In the genomic region with DNA sequence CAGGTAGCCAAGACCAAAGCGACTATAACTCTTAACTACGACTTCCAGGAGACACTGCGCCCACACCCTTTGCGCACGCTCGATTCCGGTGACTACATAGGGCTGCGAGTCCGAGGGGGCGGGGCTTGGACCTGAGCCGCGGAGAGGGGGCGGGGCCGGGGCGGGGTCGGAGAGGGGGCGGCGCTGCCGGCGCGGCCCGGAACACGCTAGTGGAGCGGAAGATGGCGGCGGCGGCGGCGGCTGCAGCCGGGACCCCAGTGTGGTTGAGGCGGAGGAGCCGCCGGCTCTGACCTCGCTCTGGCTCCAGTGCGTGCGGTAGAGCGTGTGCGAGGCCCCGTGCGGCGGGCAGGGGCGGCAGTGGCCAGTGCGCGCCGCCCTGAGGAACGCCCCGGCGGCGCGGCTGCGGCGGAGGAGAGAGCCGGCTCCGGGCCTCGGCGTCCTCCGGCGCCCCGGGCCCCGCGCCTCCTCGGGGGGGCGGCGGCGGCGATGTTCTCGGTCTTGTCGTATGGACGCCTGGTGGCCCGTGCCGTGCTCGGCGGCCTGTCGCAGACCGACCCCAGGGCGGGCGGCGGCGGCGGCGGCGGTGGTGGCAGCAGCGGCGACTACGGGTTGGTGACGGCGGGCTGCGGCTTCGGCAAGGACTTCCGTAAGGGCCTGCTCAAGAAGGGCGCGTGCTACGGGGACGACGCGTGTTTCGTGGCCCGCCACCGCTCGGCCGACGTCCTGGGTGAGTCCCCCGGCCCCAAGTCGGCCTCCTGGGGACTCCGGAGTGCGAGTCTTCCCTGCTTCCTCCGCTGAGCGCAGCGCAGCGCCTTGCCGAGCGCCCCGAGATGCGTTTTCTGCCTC, we compare ENCODE assay signal across 8 mouse cellular contexts. TPM values are rescaled to one million over a fixed set of nuclear protein-coding genes. Genes with fewer than 3 reads are reported as not detected.
A peak's percentile ranks its signal among the peaks of the same experiment; 100 is the strongest.
DNase-seq lines count a peak whose midpoint lies in the region; ATAC-seq lines count a peak whose summit lies in the region.

Gene Pptc7 (plus strand): TSS at position 183 of the 846 bp plus-strand sequence.

- peak; percentile 92 for DNase-seq in R1 (ENCODE audit: low read depth, low spot score)
- DNase-seq in cerebellum, postnatal 36 days: peak; percentile 90 to 93
- DNase-seq in gastrocnemius, adult 18-20 months (ENCODE audit: low spot score): peak; percentile 88
- DNase-seq in left cerebral cortex, adult 18-20 months (ENCODE audit: low spot score in 2 of 2): peak; percentile 88 to 90
- DNase-seq in right cerebral cortex, adult 18-20 months: peak; percentile 90
- DNase-seq in urinary bladder, postnatal 10 days (ENCODE audit: low spot score): peak; percentile 75

- peaks cover 48% of the 10 kb centered on the region for H3K79me2 ChIP-seq in macrophage (ENCODE audit: inconsistent target)

- WGBS in hindbrain, embryonic 16.5 days: under 1% methylated on average over 79 of the region's 114 CpGs
- WGBS in macrophage (ENCODE audit: missing documents): under 1% methylated on average over 104 of the region's 114 CpGs

- ATAC-seq in hindbrain, embryonic 16.5 days: peak; percentile 95

- H3K4me3 ChIP-seq in hindbrain, embryonic 16.5 days (ENCODE audit: low read length): peak within 1 kb of the TSS; percentile 68
- H3K4me3 ChIP-seq in macrophage (ENCODE audit: inconsistent target): peak within 1 kb of the TSS; percentile 52

- H3K4me1 ChIP-seq in hindbrain, embryonic 16.5 days (ENCODE audit: control insufficient read depth, insufficient read depth, low read depth, low read length): peaks cover 19% of the 10 kb centered on the region

- peak within 1 kb of the TSS; percentile 89 for H3K9ac ChIP-seq in hindbrain, embryonic 16.5 days (ENCODE audit: low read depth, low read length)

- H3K27ac ChIP-seq in hindbrain, embryonic 16.5 days (ENCODE audit: low read depth, low read length): peak within 1 kb of the TSS; percentile 89
- peak within 1 kb of the TSS; percentile 10; the same call in 1 of the 2 replicates for H3K27ac ChIP-seq in macrophage

- H3K4me2 ChIP-seq in hindbrain, embryonic 16.5 days (ENCODE audit: low read length): peak within 1 kb of the TSS; percentile 97

- no peaks in the 10 kb centered on the region for H3K36me3 ChIP-seq in hindbrain, embryonic 16.5 days (ENCODE audit: control insufficient read depth, insufficient read depth, low read length)
- H3K36me3 ChIP-seq in macrophage (ENCODE audit: inconsistent target): no peaks in the 10 kb centered on the region

- no peaks in the 10 kb centered on the region for H3K9me3 ChIP-seq in hindbrain, embryonic 16.5 days (ENCODE audit: control insufficient read depth, low read length)

- no peaks in the 10 kb centered on the region for H3K27me3 ChIP-seq in hindbrain, embryonic 16.5 days (replicated peaks; ENCODE audit: control insufficient read depth, insufficient read depth, low read length)

RNA-seq across cellular contexts. Expression of gene Pptc7, which starts in this region (rescaled TPM):
- 10 to 100 TPM; 91.6 to 96.4 TPM for total RNA-seq in gastrocnemius, adult 18-20 months (2021)
- polyA plus RNA-seq in hindbrain, embryonic 16.5 days (2015; fragmentation: Nextera tagmentation; extraction: Ambion mirVana): 6.5 and 8.1 TPM in 2 replicates
- total RNA-seq in left cerebral cortex, adult 18-20 months (2021): 10 to 100 TPM; 42.0 to 50.5 TPM
- 10 to 100 TPM in 9 of 26 experiments, 1 to 10 TPM in 17; 1.5 to 14.8 (median 8.4) TPM for total RNA-seq in macrophage (2018; cell fraction: chromatin; rRNA removed)
- 10 to 100 TPM; 10.6 to 20.0 (median 17.2) TPM for total RNA-seq in macrophage (2018; cell fraction: cytosol; rRNA removed)
- total RNA-seq in macrophage (2018; cell fraction: nucleus; rRNA removed): 10 to 100 TPM in 24 of 26 experiments, 1 to 10 TPM in 2; 7.3 to 28.9 (median 16.3) TPM
- 12.5 to 16.0 TPM (median 14.1 TPM) in 3 replicates for polyA plus RNA-seq in macrophage (2018)

Comparison
In these comparisons a context has a peak if more than half of its experiments do, and no peak if none do; other contexts are left out.
1. Peak in every context shown above with its lines: DNase-seq, ATAC-seq, H3K4me3 ChIP-seq and H3K27ac ChIP-seq.